Mouse (Mus musculus) embryonic stem cell, embryonic (primary cell): ENCODE results near the gene Lrp6.

ENCODE experiments used
- CTCF ChIA-PET, 4 experiments: fragments of 300-600 bp in 2 of 4; fragments of 350-600 bp in 2 of 4; sonication (Branson Sonifier 250); formaldehyde crosslinking; loops; one replicate each; lab custom pipeline; 2022; ENCODE audit warnings: inconsistent platforms in 2 of 4; lab: Charles Lee
- POLR2A ChIA-PET, 4 experiments: fragments of 300-600 bp in 2 of 4; fragments of 350-600 bp in 2 of 4; sonication (Branson Sonifier 250); formaldehyde crosslinking; loops; one replicate each; lab custom pipeline; 2022; ENCODE audit warnings: antibody characterized with exemption in 4 of 4, inconsistent platforms in 1 of 4; lab: Charles Lee

Gene Lrp6

DNA sequence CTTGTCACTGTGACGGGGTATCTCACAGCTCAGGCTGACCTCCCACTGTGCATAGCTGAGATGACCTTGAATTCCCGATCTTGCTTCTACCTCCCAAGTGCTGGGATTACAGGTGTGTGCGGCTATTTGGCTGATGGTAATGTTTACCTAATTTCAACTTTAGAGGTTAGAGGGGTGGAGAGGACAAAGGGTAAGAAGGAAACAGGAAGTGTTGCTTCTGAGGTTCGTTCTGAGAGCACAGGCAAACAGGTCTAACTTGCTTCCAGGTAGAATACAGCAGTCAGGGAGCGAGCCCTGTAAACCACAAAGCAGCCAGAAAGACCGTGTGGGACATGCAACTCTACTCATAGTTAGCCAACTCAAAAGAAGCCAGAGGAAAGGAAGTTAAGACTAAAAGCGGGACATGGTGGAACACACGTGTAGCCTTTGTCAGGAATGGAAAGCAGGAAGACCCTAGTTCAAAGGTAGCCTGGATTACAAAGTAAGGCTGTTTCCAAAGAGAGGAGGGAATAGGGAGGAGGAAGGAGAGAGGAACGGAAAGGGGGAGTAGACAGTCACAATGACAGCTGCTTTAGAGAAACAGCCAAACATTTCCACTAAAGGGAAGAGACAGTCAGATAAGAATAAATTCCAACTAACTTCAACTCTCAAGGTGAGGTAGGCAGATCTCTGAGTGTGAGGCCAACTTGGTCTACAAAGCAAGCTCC, 123.4 kb downstream of the Lrp6 start:
- ChIA-PET POLR2A (interaction anchor here in 2 of 4 experiments (0.7 to 1.5 kb wide), 4 partner anchors 9 to 525 kb away, joined by 3 to 5 read pairs (median 4); no protein-coding TSS in a partner anchor), CTCF (interaction anchor here in 2 of 4 experiments (0.6 to 1.3 kb wide), 2 partner anchors 101 to 178 kb away, joined by 3 read pairs; no protein-coding TSS in a partner anchor)

DNA sequence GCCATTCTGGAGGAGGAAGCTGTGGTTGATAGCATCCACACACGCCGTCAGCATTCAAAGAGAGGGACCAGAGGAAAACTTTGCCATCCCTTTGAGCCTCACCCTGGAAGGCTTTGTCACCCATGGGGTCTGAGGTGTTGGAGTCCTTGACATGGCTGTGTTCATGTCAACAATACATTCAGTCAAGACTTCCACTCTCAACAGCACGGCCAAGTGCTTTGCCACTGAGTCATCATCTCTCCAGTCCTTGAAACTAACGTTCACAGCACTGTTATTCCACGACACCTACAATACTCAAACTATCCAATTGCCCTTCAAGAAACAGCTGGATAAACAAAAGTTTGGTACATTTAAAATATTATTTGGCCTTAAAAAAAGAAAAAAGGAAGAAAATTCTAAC, 124.5 kb downstream of the Lrp6 start:
- ChIA-PET CTCF (no interaction called here), POLR2A (interaction anchor here in 1 of 4 experiments (0.7 to 1.5 kb wide), 4 partner anchors 8 to 524 kb away, joined by 3 to 4 read pairs (median 4); no protein-coding TSS in a partner anchor)

DNA sequence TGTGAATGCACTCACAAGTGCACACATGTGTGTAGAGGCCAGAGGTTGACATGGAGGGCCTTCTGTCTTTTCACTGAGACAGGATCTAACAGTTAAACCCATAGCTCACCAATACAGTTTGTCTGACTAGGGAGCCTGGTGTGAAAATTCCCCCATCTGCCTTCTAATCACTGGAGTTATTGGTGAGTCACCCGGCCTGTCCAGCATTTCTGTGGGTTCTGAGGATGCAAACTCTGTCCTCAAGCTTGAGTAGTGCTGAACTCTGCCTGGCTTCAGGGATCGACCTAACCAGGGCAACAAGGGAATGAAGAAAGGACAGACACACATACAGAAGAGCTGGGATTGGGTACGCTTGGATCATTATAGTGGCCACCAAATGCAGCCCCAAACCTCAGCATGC, 125.0 kb downstream of the Lrp6 start:
- ChIA-PET CTCF (no interaction called here), POLR2A (interaction anchor here in 1 of 4 experiments (1.0 to 1.5 kb wide), 2 partner anchors 9 to 11 kb away, joined by 3 to 4 read pairs; no protein-coding TSS in a partner anchor)

DNA sequence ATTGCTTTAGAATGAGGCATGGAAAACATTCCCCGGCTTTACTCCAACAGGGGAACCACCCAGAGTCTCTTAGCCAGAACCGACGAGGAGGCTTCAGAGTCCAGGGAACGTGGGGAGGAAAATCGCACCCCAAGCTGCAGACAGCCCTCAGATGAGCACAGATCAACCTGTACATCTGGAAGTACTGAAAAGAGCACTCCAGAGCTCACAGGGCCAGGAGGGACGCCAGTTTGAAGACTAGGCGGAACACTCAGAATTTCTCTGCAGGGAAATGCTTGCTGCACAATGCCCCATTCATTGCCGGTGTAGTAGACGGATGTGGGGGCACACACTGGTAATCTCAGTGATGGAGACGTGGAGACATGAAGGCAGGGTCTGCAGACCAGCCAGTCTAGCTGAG, 126.7 kb downstream of the Lrp6 start:
- ChIA-PET POLR2A (interaction anchor here in 2 of 4 experiments (1.3 to 3.2 kb wide), 5 partner anchors 9 to 180 kb away, joined by 3 to 10 read pairs (median 4); no protein-coding TSS in a partner anchor), CTCF (interaction anchor here in 2 of 4 experiments (0.6 to 1.8 kb wide), 3 partner anchors 147 to 178 kb away, joined by 4 to 5 read pairs (median 4); no protein-coding TSS in a partner anchor)

DNA sequence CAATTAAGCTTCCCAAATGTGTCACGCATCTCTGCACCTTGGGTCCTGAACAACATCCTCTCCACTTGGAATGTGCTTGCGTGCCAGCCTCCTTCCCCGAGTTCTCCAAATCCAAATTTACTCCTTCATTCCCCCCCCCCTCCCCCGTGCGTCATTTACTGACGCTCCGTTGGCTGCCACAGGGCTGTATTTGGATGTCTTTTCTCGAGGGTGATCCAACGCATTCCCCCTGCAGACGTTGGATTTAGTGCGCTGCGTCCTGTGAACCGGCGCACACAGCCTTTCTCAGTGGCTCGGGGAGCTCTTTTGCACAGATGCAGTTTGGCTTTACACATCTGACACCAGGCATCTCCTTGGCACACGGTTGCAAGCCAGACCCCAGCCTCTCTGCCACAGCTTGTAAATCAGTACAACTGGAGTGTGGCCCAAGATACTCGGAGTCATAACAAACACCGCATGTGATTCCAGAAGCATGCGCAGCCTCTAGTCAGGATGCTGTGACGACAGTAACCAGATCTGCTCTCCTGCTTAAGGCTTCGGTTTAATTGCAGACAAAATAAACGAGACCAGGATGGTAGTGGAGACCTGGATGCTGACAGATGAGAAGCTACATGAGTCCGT, 127.3 kb downstream of the Lrp6 start:
- ChIA-PET POLR2A (interaction anchor here (0.6 to 3.2 kb wide), 10 partner anchors 9 to 405 kb away, joined by 3 to 10 read pairs (median 4); no protein-coding TSS in a partner anchor), CTCF (interaction anchor here in 3 of 4 experiments (0.6 to 1.8 kb wide), 7 partner anchors 41 to 182 kb away, joined by 3 to 18 read pairs (median 4); no protein-coding TSS in a partner anchor)

DNA sequence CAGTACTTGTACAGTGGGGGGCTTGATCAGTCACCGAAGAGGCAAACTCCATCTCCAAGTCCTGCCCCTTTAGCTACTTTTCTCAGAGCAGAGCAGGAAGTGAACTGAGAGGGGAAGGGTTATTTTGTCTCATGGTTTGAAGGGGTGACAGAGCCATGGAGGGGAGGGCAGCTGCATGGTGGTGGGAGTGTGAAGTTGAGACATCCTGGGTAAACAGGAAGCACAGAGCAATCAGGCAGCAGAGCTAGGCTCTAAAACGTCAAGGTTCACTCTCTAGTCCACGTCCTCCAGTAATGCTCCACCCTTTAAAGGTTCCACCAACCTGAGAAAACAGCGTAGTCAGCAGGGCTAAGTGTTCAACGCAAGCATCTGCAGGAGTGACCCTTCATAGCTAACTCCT, 129.8 kb downstream of the Lrp6 start:
- POLR2A ChIA-PET = interaction anchor here in 1 of 4 experiments (0.9 to 1.0 kb wide), 2 partner anchors 12 to 31 kb away, joined by 3 read pairs; no protein-coding TSS in a partner anchor
- CTCF ChIA-PET = no interaction called here

DNA sequence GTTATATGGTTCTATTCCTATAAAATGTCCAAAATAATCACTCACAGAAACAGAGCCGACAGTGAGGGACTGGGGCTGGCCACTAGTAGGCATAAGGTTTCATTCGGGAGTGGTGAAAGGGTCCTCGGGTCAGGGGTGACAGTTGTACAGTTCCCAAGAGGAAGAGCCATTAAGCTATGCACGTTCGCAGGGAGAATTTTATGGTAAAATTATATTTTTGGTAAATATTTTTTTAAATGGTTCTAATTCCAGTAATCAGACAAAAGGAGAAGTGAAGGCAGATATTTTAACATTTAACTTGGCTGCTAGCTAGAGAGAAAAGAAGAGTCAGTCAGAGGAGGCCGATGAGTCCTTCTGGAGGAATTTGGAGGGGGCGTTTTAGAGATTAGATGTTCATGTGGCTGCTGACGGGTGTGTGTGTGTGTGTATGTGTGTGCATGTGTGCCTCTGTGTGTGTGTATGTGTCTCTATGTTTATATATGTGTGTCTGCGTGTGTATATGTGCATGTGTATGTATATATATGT, 131.8 kb downstream of the Lrp6 start:
- POLR2A ChIA-PET = interaction anchor here in 2 of 4 experiments (0.6 to 2.1 kb wide), 2 partner anchors 18 to 19 kb away, joined by 5 read pairs; no protein-coding TSS in a partner anchor
- CTCF ChIA-PET = interaction anchor here in 1 of 4 experiments (0.6 kb wide), 1 partner anchor 103 kb away, joined by 7 read pairs; no protein-coding TSS in a partner anchor

DNA sequence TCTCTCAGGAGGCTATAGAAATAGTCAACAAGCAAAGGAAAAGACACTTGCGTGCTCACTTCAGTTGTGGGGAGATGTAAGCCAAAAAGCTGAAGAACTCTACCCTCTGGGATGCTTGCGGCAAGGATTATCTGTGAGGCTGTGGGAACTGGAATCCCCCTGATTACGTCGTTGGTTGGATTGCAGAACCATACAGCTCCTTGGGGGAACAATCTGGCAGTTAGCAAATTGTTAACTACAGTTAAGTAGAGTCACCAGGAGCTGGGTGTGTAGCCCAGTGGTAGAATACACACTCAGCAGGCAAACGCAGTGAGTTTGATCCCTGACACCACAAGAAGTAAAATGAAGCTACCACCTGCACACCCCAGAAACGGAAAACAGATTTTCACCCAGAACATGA, 132.7 kb downstream of the Lrp6 start:
- POLR2A ChIA-PET = interaction anchor here in 2 of 4 experiments (0.7 to 2.1 kb wide), 2 partner anchors 17 to 136 kb away, joined by 3 to 5 read pairs; no protein-coding TSS in a partner anchor
- CTCF ChIA-PET = no interaction called here

DNA sequence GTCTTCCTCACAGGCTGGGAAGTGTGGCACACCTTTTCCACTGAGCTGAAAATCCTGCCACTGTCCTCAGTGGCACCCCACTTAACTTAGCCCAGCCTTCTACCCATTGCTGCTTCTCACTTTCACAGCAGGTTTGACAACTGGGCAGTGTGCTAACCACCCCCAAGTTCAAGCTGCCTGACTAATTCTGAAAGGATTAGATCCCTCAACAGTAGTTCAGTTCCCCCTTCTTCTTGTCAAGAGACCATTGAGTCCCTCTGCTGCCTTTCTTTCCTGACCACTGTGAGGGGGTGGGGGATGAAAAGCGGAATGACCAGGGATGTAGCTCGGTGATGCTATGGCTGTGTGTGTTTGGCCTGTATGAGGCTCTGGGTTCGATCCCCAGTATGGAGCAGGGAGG, 133.5 kb downstream of the Lrp6 start:
- POLR2A ChIA-PET = interaction anchor here in 1 of 4 experiments (0.6 to 0.7 kb wide), 2 partner anchors 192 to 724 kb away, joined by 3 to 5 read pairs; no protein-coding TSS in a partner anchor

DNA sequence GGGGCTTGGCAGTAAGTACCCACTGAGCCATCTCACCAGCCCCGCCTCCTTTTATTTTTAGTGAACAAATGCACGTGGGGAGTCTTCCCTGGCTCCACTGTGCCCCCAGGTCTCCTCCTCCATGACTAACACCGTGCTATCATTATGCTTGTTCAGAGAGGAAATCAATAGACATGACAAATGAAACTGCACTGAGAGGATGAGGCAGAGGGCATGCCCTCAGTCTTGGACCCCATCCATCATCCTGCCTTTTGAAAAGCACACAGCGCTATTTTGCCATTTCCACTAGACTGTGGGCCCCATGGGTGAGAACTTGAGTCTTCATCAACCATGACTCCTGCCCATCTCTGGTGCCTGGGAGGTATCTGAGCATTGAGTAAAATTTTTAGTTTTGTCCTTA, 135.2 kb downstream of the Lrp6 start:
- CTCF ChIA-PET = no interaction called here
- POLR2A ChIA-PET = interaction anchor here in 1 of 4 experiments (1.4 kb wide), 1 partner anchor 14 kb away, joined by 4 read pairs; no protein-coding TSS in a partner anchor

More for the DNA sequence above, 133.5 kb downstream of the Lrp6 start:
- CTCF ChIA-PET = interaction anchor here in 1 of 4 experiments (0.7 kb wide), 1 partner anchor 17 kb away, joined by 3 read pairs; no protein-coding TSS in a partner anchor

DNA sequence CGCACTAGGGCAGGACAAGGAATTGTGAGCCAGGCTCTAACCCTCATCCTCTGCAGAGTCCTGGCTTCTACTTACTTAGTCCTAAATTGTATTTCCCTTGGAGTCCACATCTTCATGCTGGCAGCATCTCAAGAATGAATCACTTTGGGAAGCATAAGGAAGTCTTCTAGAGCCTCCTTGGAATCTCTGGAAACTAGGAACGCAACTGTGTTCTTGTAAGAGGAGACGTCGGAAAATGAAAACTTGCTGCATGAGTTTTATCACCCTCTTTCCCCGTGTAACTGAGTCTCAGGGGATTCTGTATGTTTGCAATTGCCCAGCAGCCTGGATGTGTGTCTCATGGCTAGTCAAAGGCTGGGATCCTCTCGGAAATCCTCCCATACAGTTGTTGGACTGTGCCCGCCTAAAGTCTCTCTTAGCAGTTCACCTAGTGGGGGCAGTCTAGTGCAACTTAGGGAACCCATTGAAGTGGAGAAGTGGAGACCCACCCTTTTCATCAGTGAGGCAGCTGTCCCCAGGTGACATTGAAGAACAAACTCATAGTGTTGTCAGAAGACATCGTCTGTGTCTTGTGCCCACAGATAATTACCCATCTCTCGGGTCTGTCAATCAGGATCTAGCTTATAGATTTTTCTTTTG, 136.5 kb downstream of the Lrp6 start:
- ChIA-PET POLR2A (interaction anchor here in 3 of 4 experiments (1.0 to 1.3 kb wide), 4 partner anchors 9 to 54 kb away, joined by 3 read pairs; no protein-coding TSS in a partner anchor), CTCF (interaction anchor here in 3 of 4 experiments (0.6 to 1.3 kb wide), 4 partner anchors 177 to 432 kb away, joined by 3 to 13 read pairs (median 3); no protein-coding TSS in a partner anchor)

DNA sequence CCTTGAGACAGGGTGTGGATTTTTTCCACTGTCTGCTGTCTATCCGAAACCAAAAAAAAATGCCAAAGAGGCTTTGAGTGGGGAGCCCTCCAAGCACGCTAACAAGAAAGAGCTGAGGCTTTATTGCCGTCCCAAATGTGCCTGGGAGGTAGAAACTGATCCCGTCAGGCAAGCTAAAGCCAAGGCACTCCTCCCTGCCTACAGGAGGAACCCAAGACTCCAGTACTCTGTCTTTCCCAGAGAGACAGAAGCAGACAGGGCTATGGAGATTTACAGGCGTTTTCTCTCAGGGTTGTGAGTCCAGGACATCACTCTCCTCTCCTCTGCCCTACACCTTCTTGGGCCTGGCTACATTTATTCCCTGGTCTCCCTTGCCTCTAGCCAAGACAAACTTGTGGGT, 138.3 kb downstream of the Lrp6 start:
- POLR2A ChIA-PET = interaction anchor here in 1 of 4 experiments (0.8 kb wide), 1 partner anchor 40 kb away, joined by 3 read pairs; no protein-coding TSS in a partner anchor
- CTCF ChIA-PET = interaction anchor here in 2 of 4 experiments (0.9 to 1.5 kb wide), 6 partner anchors 11 to 187 kb away, joined by 3 to 6 read pairs (median 4); no protein-coding TSS in a partner anchor

DNA sequence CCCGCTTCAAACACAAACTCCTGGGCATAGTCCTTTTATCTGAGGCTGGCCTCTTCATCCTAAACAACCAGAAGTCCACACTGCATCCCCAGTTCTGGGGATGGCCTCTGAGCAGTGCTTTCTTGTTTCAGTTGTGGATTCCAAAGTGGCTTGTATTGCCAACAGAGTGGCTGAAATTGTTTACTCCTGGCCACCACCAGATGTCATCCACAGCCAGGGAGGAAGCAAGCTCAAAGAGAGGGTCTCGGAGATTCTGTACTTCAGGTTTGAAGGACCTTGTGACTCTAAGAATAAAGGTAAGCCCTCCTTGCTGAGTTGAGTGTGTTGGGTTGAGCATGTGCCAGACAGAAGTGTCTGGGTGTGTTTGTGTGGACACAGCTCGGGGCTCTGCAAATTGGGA, 139.6 kb downstream of the Lrp6 start:
- CTCF ChIA-PET = interaction anchor here in 3 of 4 experiments (1.0 to 1.6 kb wide), 6 partner anchors 180 to 432 kb away, joined by 3 to 10 read pairs (median 4); no protein-coding TSS in a partner anchor
- POLR2A ChIA-PET = interaction anchor here in 2 of 4 experiments (0.9 to 1.9 kb wide), 2 partner anchors 10 to 11 kb away, joined by 3 to 7 read pairs; no protein-coding TSS in a partner anchor

DNA sequence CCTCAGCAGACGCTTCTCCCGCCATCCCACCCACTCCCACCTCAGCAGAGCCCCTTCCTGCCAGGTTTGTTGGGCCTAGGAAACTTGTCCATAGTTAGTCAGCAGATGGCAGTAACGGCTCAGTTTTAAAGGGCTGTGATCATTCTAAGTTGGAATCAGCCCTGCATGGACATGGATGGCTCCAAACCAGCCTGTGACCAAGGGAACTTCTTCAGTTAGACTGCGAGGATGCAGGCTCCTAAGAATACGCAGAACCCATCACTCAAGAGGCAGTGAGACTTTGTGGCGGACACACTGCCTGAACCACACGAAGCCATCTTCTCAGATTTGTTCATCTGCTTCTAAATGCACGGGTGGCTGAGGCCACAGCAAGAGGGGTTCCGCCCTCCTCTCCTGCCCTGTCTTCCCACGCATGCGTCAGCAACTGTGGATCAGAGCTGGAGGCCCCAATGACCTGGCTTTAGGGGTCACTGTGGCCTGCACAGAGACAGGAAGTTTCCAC, 141.5 kb downstream of the Lrp6 start:
- POLR2A ChIA-PET = interaction anchor here in 2 of 4 experiments (0.6 to 1.0 kb wide), 2 partner anchors 9 to 12 kb away, joined by 3 to 4 read pairs; no protein-coding TSS in a partner anchor
- CTCF ChIA-PET = interaction anchor here in 1 of 4 experiments (0.5 to 0.6 kb wide), 2 partner anchors 13 to 181 kb away, joined by 3 to 5 read pairs; no protein-coding TSS in a partner anchor

DNA sequence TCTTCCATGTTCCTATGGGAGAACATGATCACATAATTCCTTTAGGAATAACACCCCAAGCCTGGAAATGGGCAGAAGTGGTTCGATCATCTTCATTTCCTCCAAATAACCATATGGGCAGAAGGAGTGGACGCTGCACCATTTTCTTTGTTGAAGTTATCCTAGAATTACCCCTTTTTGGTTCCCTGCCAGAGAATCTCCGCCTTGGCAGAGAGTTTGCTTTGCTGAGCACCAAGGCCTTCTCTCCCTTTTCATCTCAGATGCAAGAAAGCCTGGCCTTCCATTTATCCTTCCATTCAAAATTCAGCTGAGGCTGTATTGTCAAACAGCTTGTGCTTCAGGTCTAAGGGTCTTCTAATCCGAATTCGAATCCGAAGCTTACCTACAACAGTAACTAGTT, 144.8 kb downstream of the Lrp6 start:
- CTCF ChIA-PET = interaction anchor here in 1 of 4 experiments (1.4 kb wide), 1 partner anchor 199 kb away, joined by 3 read pairs; no protein-coding TSS in a partner anchor
- POLR2A ChIA-PET = no interaction called here

DNA sequence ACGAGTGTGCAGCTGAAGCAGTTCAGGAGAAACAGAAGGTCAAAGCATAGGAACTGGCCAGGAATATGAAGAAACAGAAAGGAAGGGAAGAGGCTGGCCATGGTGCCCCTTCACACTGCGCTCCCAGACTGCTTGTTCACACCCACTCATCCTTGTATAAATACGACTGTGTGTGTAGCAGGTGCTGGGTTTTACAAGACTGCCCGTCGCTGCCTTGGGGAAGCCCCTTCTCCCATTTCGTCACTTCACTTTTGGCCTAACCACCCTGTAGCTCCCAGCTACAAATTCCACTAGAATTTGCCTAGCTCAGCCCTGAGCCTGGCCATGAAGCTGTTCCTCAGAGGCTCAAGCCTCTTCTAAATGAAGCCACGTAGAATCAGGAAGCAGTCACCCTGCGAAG, 146.4 kb downstream of the Lrp6 start:
- CTCF ChIA-PET = no interaction called here
- POLR2A ChIA-PET = interaction anchor here in 2 of 4 experiments (0.6 to 0.9 kb wide), 3 partner anchors 9 to 187 kb away, joined by 3 to 7 read pairs (median 3); no protein-coding TSS in a partner anchor

DNA sequence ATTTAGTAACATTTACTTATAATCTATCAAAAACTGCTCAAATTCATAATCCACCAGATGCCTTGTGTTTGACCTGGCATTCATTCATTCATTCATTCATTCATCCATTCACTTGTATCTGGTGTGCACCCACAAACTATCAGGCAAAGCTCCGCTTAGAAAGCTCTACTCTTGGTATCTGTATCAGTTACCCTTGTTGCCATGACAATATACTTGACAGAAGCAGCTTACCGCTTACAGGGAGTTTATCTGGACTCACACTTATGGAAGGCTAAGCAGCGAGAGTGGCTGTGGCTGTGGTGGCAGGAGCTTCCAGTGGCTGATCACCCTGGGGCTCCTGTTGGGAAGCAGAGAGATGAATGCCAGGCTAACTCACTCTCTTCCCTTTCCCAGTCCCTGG, 148.9 kb downstream of the Lrp6 start:
- POLR2A ChIA-PET = interaction anchor here in 2 of 4 experiments (0.6 to 2.1 kb wide), 5 partner anchors 9 to 512 kb away, joined by 3 to 7 read pairs (median 5); no protein-coding TSS in a partner anchor
- CTCF ChIA-PET = interaction anchor here in 2 of 4 experiments (0.8 to 1.6 kb wide), 4 partner anchors 11 to 448 kb away, joined by 3 to 6 read pairs (median 4); no protein-coding TSS in a partner anchor
